Mouse (Mus musculus): Measurements from ENCODE around the gene Chst13. TPM values are rescaled to one million over a fixed set of nuclear protein-coding genes. Genes with fewer than 3 reads are reported as not detected.

Chst13 gene
- polyA plus RNA-seq, 1 experiment from 2014 or later: 1.2 TPM

DNA sequence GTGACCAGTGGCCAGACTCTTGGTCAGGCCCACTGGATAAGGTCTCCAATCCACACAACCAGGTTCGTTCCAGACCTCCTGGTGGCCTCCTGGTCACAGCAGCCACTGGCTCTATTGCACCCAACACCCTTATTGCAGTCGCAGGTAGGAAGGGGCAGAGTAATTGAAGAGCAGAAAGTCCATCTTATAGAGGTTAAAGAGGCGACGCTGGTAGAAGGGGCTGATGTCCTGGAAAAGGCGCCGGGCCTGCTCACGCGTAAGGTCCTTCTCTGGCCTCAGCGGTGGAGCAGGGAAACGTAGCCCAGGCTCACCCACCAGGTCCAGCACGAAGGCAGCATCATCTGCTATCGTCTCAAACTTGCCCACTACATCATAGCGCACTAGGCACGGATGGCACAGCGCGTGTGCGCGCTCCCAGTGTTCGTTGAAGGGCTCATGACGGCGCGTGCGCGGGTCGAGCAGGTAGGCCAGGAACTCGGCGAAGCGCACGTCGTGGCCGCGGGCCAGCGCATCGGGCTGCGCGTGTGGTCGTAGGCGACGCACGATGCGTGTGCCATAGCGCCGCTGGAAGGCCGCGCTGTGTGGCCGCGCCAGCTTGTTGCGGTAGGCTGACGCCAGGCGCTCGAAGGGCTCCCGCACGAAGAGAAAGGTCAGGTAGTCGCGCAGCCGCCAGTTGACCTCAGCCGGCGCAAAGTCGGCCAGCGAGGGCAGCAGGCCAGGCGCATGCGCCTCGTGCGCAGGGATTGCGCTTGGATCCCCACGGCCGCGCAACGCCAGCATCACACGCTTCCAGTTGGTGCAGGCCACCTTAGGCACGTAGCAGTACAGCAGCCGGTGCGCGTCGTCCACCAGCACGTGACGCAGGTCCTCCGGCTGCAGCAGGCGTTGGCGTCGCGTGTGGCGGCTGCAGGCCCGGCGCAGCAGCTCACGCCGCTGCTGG lies 15.9 kb downstream of the Chst13 start:
- Histone ChIP-seq H3K36me3 (ENCODE audit: control insufficient read depth, insufficient read depth, low read length) (no peaks in the 10 kb centered on the region), H3K4me1 (ENCODE audit: control insufficient read depth, insufficient read depth, low read length) (no peaks in the 10 kb centered on the region), H3K27me3 (ENCODE audit: control insufficient read depth, insufficient read depth, low read length) (no peaks in the 10 kb centered on the region), H3K4me2 (ENCODE audit: low read depth, low read length) (no peak overlapping the region), H3K27ac (ENCODE audit: low read length) (no peak overlapping the region), H3K9ac (ENCODE audit: low read length) (no peak overlapping the region), H3K4me3 (replicated peaks; ENCODE audit: low read length) (no peak overlapping the region), H3K9me3 (replicated peaks; ENCODE audit: control insufficient read depth, low read length) (no peaks in the 10 kb centered on the region)
- WGBS: 81% methylated on average over 87 of the region's 87 CpGs
- ATAC-seq (ENCODE audit: insufficient read depth, low FRiP score): no peak

DNA sequence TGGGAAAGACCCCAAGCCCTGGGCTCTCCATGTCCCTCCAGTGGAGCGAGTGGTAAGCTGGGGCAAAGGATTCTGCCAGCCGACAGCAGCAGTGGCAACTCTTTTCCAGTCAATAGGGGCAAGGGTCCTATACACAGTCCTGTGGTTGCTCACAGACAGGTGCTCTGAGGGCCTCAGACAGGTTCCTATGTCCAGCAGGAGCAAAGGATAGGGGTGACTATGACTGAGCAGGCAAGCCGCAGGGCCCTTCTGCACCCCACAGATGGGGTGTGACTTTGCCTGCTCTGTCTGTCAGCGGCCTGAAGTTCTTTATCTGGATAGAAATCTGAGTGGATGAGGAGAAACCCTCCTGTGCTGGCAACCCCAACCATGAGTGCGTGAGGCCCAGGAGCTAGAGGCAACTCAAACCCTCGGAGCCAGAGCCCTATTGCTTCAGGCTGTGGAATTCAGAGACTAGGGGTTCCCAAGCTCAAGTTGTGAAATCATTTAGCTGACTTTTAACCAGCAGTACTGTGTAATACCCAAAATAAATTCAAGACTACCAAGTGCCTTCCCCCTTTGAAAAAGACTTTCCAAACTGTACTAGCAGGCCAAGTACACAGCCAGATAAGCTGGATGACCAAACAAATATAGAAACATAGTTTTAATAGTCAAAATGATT lies 18.5 kb downstream of the Chst13 start:
- Histone ChIP-seq H3K36me3 (ENCODE audit: control insufficient read depth, insufficient read depth, low read length) (no peaks in the 10 kb centered on the region), H3K9ac (ENCODE audit: low read length) (no peak overlapping the region), H3K4me1 (ENCODE audit: control insufficient read depth, insufficient read depth, low read length) (no peaks in the 10 kb centered on the region), H3K9me3 (replicated peaks; ENCODE audit: control insufficient read depth, low read length) (no peaks in the 10 kb centered on the region), H3K27me3 (ENCODE audit: control insufficient read depth, insufficient read depth, low read length) (no peaks in the 10 kb centered on the region), H3K4me2 (ENCODE audit: low read depth, low read length) (no peak overlapping the region), H3K27ac (ENCODE audit: low read length) (no peak overlapping the region), H3K4me3 (replicated peaks; ENCODE audit: low read length) (no peak overlapping the region)
- no peak for ATAC-seq (ENCODE audit: insufficient read depth, low FRiP score)
- WGBS: 78% methylated on average over 6 of the region's 6 CpGs

DNA sequence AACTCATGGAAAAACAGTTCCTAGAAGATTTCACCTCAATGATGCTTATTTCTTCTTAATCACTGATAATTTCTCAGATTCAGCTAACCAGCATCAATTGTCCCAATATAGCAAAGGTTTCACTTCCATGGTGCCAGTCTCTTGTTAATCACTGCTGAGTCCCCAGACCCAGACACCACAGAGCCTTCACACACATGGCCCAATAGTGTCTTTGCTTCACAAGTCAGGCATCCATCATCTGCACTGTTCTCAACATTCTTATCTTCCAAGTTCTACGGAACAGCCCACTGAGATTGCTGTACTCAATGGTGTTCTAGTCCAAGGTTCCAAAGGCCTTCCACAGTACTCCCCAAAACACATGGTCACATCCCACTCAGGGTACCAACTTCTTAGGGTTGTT lies 24.1 kb downstream of the Chst13 start, which contains the start of gene BC048671:
BC048671 (plus strand) TSS at position 301 of the 400 bp plus-strand sequence.
- H3K9me3 ChIP-seq (replicated peaks; ENCODE audit: control insufficient read depth, low read length): no peaks in the 10 kb centered on the region
- H3K36me3 ChIP-seq (ENCODE audit: control insufficient read depth, insufficient read depth, low read length): no peaks in the 10 kb centered on the region
- no peaks in the 10 kb centered on the region for H3K27me3 ChIP-seq (ENCODE audit: control insufficient read depth, insufficient read depth, low read length)
- no peak for ATAC-seq (ENCODE audit: insufficient read depth, low FRiP score)
- no peak within 1 kb of the TSS for H3K27ac ChIP-seq (ENCODE audit: low read length)
- no peak within 1 kb of the TSS for H3K4me3 ChIP-seq (replicated peaks; ENCODE audit: low read length)
- H3K4me2 ChIP-seq (ENCODE audit: low read depth, low read length): no peak within 1 kb of the TSS
- H3K9ac ChIP-seq (ENCODE audit: low read length): no peak within 1 kb of the TSS
- 86% methylated on average over 1 of the region's 1 CpGs for WGBS
- H3K4me1 ChIP-seq (ENCODE audit: control insufficient read depth, insufficient read depth, low read length): no peaks in the 10 kb centered on the region

DNA sequence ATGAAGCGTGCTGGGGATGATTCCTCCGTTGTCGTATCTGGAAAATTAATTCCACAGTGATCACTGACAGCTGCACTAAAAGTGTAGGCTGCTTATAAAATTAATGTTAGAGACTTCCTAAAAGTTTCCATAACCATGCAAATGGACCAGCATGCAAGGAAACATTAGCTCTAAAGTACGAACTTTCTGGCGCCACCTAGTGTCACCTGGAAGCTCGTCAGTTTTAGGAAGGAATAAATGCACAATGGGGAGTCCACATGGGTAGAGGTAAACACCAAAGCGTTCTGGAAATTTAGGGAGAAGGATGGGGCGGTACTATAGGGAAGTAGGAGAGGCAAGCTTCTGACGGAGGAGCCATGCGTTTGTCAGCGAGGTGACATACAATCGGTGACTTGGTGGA lies 36.7 kb downstream of the Chst13 start:
- no peaks in the 10 kb centered on the region for H3K4me1 ChIP-seq (ENCODE audit: control insufficient read depth, insufficient read depth, low read length)
- H3K36me3 ChIP-seq (ENCODE audit: control insufficient read depth, insufficient read depth, low read length): no peaks in the 10 kb centered on the region
- H3K27ac ChIP-seq (ENCODE audit: low read length): no peak overlapping the region
- no peaks in the 10 kb centered on the region for H3K9me3 ChIP-seq (replicated peaks; ENCODE audit: control insufficient read depth, low read length)
- H3K27me3 ChIP-seq (ENCODE audit: control insufficient read depth, insufficient read depth, low read length): no peaks in the 10 kb centered on the region
- WGBS: 54% methylated on average over 12 of the region's 12 CpGs
- no peak overlapping the region for H3K4me3 ChIP-seq (replicated peaks; ENCODE audit: low read length)
- no peak for ATAC-seq (ENCODE audit: insufficient read depth, low FRiP score)
- H3K9ac ChIP-seq (ENCODE audit: low read length): no peak overlapping the region
- H3K4me2 ChIP-seq (ENCODE audit: low read depth, low read length): no peak overlapping the region

Other genes starting within 250 kb of the Chst13 start
- gene Vmn1r49, start 246.7 kb downstream of the Chst13 start, polyA plus RNA-seq (2015; fragmentation: Nextera tagmentation; extraction: Ambion mirVana): not detected in 2 replicates
- not detected in 2 replicates for gene Vmn1r50, start 223.8 kb downstream of the Chst13 start, polyA plus RNA-seq (2015; fragmentation: Nextera tagmentation; extraction: Ambion mirVana)
- gene Vmn1r51, start 202.6 kb downstream of the Chst13 start, polyA plus RNA-seq (2015; fragmentation: Nextera tagmentation; extraction: Ambion mirVana): not detected in 2 replicates
- not detected in 2 replicates for gene Vmn1r52, start 150.4 kb downstream of the Chst13 start, polyA plus RNA-seq (2015; fragmentation: Nextera tagmentation; extraction: Ambion mirVana)
- not detected in 2 replicates for gene V1ra8, start 122.4 kb downstream of the Chst13 start, polyA plus RNA-seq (2015; fragmentation: Nextera tagmentation; extraction: Ambion mirVana)
- not detected in 2 replicates for gene Vmn1r53, start 100.7 kb downstream of the Chst13 start, polyA plus RNA-seq (2015; fragmentation: Nextera tagmentation; extraction: Ambion mirVana)
- not detected in 2 replicates for gene Vmn1r54, start 78.9 kb downstream of the Chst13 start, polyA plus RNA-seq (2015; fragmentation: Nextera tagmentation; extraction: Ambion mirVana)
- gene BC048671, start 24.0 kb downstream of the Chst13 start, polyA plus RNA-seq (2015; fragmentation: Nextera tagmentation; extraction: Ambion mirVana): not detected in 2 replicates
- 1.2 and 1.3 TPM in 2 replicates for gene Uroc1, start 8.1 kb upstream of the Chst13 start, polyA plus RNA-seq (2015; fragmentation: Nextera tagmentation; extraction: Ambion mirVana)
- gene Zxdc, start 44.3 kb upstream of the Chst13 start, polyA plus RNA-seq (2015; fragmentation: Nextera tagmentation; extraction: Ambion mirVana): 4.5 and 4.7 TPM in 2 replicates
- gene Cfap100, start 103.6 kb upstream of the Chst13 start, polyA plus RNA-seq (2015; fragmentation: Nextera tagmentation; extraction: Ambion mirVana): 0.31 and 0.46 TPM in 2 replicates
- 8.8 and 10.2 TPM in 2 replicates for gene Klf15, start 137.4 kb upstream of the Chst13 start, polyA plus RNA-seq (2015; fragmentation: Nextera tagmentation; extraction: Ambion mirVana)
- gene Aldh1l1, start 161.2 kb upstream of the Chst13 start, polyA plus RNA-seq (2015; fragmentation: Nextera tagmentation; extraction: Ambion mirVana): 13.1 and 14.9 TPM in 2 replicates

All from stomach, embryonic 16.5 days (tissue).